Mouse (Mus musculus): ENCODE measurements at regions not wholly inside any gene's neighbourhood (a gene's known extent, or its start where the extent isn't known, plus 50 kb on each side); places are given as distances from the start of the nearest gene placed in this dataset.

DNA sequence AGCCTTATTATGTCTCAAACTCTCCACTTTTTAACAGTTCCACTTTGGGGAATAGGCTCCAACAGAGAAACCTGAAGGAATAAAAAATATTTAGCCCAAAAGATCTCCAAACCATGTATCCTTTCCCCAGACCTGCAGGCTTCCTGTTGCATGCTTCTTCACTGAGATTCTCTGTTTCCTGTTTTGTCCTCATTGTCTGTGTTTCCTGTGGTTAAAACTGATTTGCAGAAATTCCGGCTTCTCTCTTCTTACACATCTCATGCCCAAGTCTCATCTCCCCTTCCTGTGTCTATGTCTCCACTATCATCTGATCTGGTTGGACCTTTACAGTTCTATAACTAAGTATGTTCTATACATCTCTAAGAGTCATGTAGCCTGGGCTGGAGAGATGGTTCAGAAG lies 3482.2 kb upstream of the Gm7489 start:
- DNase-seq (ENCODE audit: low spot score) (no peak), ATAC-seq (replicated peaks; ENCODE audit: low FRiP score) (no peak)
- Histone ChIP-seq H3K36me3 (ENCODE audit: control insufficient read depth, insufficient read depth, low read length) (no peaks in the 10 kb centered on the region), H3K27ac (ENCODE audit: low read depth, low read length) (no peak overlapping the region), H3K9me3 (ENCODE audit: control insufficient read depth, low read length) (no peaks in the 10 kb centered on the region), H3K4me1 (replicated peaks; ENCODE audit: control insufficient read depth, insufficient read depth, low read length) (no peaks in the 10 kb centered on the region), H3K4me3 (ENCODE audit: low read depth, low read length) (no peak overlapping the region), H3K27me3 (replicated peaks; ENCODE audit: control insufficient read depth, insufficient read depth, low read length) (no peaks in the 10 kb centered on the region), H3K4me2 (no peak overlapping the region), H3K9ac (ENCODE audit: low read depth, low read length) (no peak overlapping the region)
- WGBS, result 30% methylated on average over 1 of the region's 1 CpGs

DNA sequence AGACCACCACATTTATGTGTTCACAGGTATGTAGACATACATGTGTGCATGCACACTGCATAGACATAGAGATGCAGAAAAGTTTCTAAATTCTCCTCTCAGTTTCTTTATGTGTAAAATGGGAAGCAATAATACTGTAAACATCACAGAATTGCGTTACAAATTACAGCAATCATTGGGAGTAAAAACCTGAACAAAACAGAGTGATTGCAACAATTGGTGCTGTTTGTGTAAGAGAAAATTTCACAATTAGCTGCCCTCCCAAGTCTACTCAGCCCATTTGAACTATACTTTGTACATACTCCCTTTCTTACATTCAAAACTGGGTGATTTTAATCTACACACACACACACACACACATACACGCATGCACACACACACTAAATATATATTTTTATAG lies 3480.8 kb upstream of the Gm7489 start:
- ATAC-seq (replicated peaks; ENCODE audit: low FRiP score), result no peak
- 80% methylated on average over 2 of the region's 2 CpGs for WGBS
- DNase-seq (ENCODE audit: low spot score), result no peak
- Histone ChIP-seq H3K27me3 (replicated peaks; ENCODE audit: control insufficient read depth, insufficient read depth, low read length) (no peaks in the 10 kb centered on the region), H3K27ac (ENCODE audit: low read depth, low read length) (no peak overlapping the region), H3K9me3 (ENCODE audit: control insufficient read depth, low read length) (no peaks in the 10 kb centered on the region), H3K4me1 (replicated peaks; ENCODE audit: control insufficient read depth, insufficient read depth, low read length) (no peaks in the 10 kb centered on the region), H3K9ac (ENCODE audit: low read depth, low read length) (no peak overlapping the region), H3K4me3 (ENCODE audit: low read depth, low read length) (no peak overlapping the region), H3K36me3 (ENCODE audit: control insufficient read depth, insufficient read depth, low read length) (no peaks in the 10 kb centered on the region), H3K4me2 (no peak overlapping the region)

DNA sequence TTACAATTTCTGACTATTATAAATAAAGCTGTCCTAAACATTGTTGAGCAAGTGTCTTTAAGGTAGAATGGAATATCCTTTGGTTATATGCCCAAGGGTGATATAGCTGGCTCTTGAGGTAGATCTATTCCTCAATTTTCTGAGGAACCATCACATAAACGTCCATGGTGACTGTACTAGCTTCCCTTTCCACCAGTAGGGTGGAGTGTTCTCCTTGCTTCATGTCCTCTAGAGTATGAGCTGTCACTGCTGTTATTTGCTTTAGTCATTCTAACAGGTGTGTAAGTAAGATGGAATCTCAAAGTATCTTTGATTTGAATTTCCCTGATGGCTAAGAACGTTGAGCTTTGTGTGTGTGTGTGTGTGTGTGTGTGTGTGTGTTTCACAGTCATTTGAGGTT lies 3475.7 kb upstream of the Gm7489 start:
- Histone ChIP-seq H3K36me3 (ENCODE audit: control insufficient read depth, insufficient read depth, low read length) (no peaks in the 10 kb centered on the region), H3K4me3 (ENCODE audit: low read depth, low read length) (no peak overlapping the region), H3K9me3 (ENCODE audit: control insufficient read depth, low read length) (no peaks in the 10 kb centered on the region), H3K27ac (ENCODE audit: low read depth, low read length) (no peak overlapping the region), H3K9ac (ENCODE audit: low read depth, low read length) (no peak overlapping the region), H3K27me3 (replicated peaks; ENCODE audit: control insufficient read depth, insufficient read depth, low read length) (no peaks in the 10 kb centered on the region), H3K4me1 (replicated peaks; ENCODE audit: control insufficient read depth, insufficient read depth, low read length) (no peaks in the 10 kb centered on the region), H3K4me2 (no peak overlapping the region)
- DNase-seq (ENCODE audit: low spot score) (no peak), ATAC-seq (replicated peaks; ENCODE audit: low FRiP score) (no peak)
- 46% methylated on average over 2 of the region's 2 CpGs for WGBS

DNA sequence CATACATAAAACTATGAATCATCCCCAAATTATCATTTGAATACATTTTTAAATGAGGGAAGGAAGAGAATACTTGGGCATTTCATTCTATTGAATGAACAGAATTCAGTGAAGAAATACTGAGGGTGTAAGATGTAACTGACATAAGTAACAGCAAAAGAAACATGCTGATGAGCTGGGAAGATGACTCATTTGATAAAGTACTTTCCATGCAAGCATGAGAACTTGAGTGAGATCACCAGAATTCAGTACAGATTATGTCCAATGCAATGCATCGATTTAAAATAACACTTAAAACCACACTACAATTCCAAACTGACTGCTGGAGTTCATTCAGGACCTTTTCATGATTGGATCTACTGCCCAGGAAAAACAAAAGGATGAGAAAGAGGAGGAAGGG lies 3467.1 kb upstream of the Gm7489 start:
- H3K27ac ChIP-seq (ENCODE audit: low read depth, low read length), result no peak overlapping the region
- no peaks in the 10 kb centered on the region for H3K4me1 ChIP-seq (replicated peaks; ENCODE audit: control insufficient read depth, insufficient read depth, low read length)
- H3K4me3 ChIP-seq (ENCODE audit: low read depth, low read length), result no peak overlapping the region
- H3K36me3 ChIP-seq (ENCODE audit: control insufficient read depth, insufficient read depth, low read length), result no peaks in the 10 kb centered on the region
- DNase-seq (ENCODE audit: low spot score), result no peak
- WGBS, result 86% methylated on average over 1 of the region's 1 CpGs
- H3K9ac ChIP-seq (ENCODE audit: low read depth, low read length), result no peak overlapping the region
- no peaks in the 10 kb centered on the region for H3K27me3 ChIP-seq (replicated peaks; ENCODE audit: control insufficient read depth, insufficient read depth, low read length)
- no peaks in the 10 kb centered on the region for H3K9me3 ChIP-seq (ENCODE audit: control insufficient read depth, low read length)
- no peak overlapping the region for H3K4me2 ChIP-seq
- ATAC-seq (replicated peaks; ENCODE audit: low FRiP score), result no peak

DNA sequence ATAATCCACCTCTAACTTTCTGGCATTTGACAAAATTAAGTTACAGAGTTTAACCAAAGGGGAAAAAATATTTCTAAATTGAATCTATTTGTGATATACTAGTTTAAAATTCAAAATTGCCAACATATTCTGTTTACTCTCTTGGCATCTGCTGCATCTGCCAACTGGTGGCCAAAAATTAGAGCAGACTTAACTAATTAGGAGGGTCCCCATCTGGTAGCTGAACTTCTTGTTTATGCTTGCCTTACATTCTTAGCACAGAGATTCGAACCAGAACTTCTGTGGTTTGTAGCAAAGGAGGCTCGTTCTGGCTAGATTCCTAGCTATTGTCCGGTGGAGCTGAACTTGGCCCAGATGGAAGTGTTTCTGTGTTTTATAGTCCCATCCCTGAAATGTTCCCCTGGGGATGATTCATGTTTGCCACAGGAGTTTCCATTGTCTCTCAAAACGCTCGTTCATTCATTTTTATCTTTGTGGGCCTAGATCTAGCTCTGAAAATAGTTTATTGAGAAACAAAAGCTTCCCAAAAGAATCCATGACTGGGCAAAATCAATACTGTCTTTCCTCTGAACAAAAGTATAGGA lies 3461.5 kb upstream of the Gm7489 start:
- no peaks in the 10 kb centered on the region for H3K27me3 ChIP-seq (replicated peaks; ENCODE audit: control insufficient read depth, insufficient read depth, low read length)
- DNase-seq (ENCODE audit: low spot score) (no peak), ATAC-seq (replicated peaks; ENCODE audit: low FRiP score) (no peak)
- H3K27ac ChIP-seq (ENCODE audit: low read depth, low read length), result no peak overlapping the region
- no peaks in the 10 kb centered on the region for H3K36me3 ChIP-seq (ENCODE audit: control insufficient read depth, insufficient read depth, low read length)
- H3K4me1 ChIP-seq (replicated peaks; ENCODE audit: control insufficient read depth, insufficient read depth, low read length), result no peaks in the 10 kb centered on the region
- no peaks in the 10 kb centered on the region for H3K9me3 ChIP-seq (ENCODE audit: control insufficient read depth, low read length)
- H3K4me2 ChIP-seq, result no peak overlapping the region
- 79% methylated on average over 5 of the region's 5 CpGs for WGBS
- no peak overlapping the region for H3K4me3 ChIP-seq (ENCODE audit: low read depth, low read length)
- no peak overlapping the region for H3K9ac ChIP-seq (ENCODE audit: low read depth, low read length)

DNA sequence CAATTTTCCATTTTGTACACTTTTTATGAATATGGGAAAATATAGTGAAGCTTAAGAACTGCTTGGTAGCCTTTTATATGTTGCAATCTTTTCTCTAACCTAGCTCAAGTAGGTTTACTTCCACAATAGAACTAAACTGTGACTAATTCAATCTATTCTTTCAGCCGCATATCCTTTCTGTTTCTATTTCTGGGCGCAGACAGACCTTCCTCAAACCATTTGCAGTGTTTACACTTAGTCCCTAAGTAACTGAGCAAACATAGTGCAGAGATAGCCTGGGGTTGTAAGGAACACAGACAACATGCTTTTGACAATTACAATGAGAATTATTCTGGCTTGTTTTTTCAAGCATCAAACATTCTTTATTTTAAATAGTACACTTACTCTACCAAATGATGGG lies 3435.1 kb upstream of the Gm7489 start:
- Histone ChIP-seq H3K4me2 (no peak overlapping the region), H3K9me3 (ENCODE audit: control insufficient read depth, low read length) (no peaks in the 10 kb centered on the region), H3K4me1 (replicated peaks; ENCODE audit: control insufficient read depth, insufficient read depth, low read length) (no peaks in the 10 kb centered on the region), H3K27me3 (replicated peaks; ENCODE audit: control insufficient read depth, insufficient read depth, low read length) (no peaks in the 10 kb centered on the region), H3K9ac (ENCODE audit: low read depth, low read length) (no peak overlapping the region), H3K27ac (ENCODE audit: low read depth, low read length) (no peak overlapping the region), H3K4me3 (ENCODE audit: low read depth, low read length) (no peak overlapping the region), H3K36me3 (ENCODE audit: control insufficient read depth, insufficient read depth, low read length) (no peaks in the 10 kb centered on the region)
- DNase-seq (ENCODE audit: low spot score) (no peak), ATAC-seq (replicated peaks; ENCODE audit: low FRiP score) (no peak)
- 56% methylated on average over 2 of the region's 2 CpGs for WGBS

DNA sequence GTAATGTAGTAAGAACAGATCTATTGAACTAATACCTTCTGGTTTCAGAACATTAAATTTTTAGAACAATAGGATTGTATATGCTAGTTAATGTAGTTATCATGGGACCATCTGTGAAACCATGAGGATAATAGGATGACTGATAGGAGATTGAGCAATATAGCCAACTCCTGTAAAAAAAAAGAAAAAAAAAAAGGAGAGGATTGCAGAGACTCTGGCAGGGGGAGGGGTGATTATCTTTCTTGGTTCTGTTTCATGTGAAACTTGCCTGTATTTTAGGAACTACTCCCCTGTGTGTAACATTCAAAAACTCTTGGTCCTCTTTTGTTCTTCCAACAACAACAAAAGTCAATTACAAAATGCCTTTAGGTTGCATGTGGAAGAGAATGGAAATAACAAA lies 3412.1 kb upstream of the Gm7489 start:
- no peaks in the 10 kb centered on the region for H3K9me3 ChIP-seq (ENCODE audit: control insufficient read depth, low read length)
- H3K4me1 ChIP-seq (replicated peaks; ENCODE audit: control insufficient read depth, insufficient read depth, low read length), result no peaks in the 10 kb centered on the region
- H3K9ac ChIP-seq (ENCODE audit: low read depth, low read length), result no peak overlapping the region
- DNase-seq (ENCODE audit: low spot score) (no peak), ATAC-seq (replicated peaks; ENCODE audit: low FRiP score) (no peak)
- no peak overlapping the region for H3K4me3 ChIP-seq (ENCODE audit: low read depth, low read length)
- H3K4me2 ChIP-seq, result no peak overlapping the region
- H3K27ac ChIP-seq (ENCODE audit: low read depth, low read length), result no peak overlapping the region
- H3K27me3 ChIP-seq (replicated peaks; ENCODE audit: control insufficient read depth, insufficient read depth, low read length), result no peaks in the 10 kb centered on the region
- no peaks in the 10 kb centered on the region for H3K36me3 ChIP-seq (ENCODE audit: control insufficient read depth, insufficient read depth, low read length)

DNA sequence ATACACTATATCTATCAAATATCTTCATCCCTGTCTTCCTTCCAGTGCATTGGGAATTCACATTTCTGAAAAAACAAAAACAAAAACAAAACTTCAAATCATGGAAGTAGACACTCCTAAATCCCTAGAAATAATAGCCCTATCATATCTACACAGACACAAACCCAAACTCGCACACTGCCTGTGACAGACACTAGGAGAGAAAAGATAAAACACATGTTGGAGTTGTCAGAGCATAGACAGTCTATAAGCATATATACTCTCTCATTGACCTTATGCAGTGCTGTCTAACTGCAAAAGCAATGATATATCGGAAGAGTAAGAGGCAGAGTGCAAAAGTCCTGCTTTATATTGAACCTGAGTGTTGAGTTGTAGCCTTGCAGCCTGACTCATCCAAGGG lies 3386.0 kb upstream of the Gm7489 start:
- no peak for DNase-seq (ENCODE audit: low spot score)
- H3K4me3 ChIP-seq (ENCODE audit: low read depth, low read length), result no peak overlapping the region
- H3K4me2 ChIP-seq, result no peak overlapping the region
- H3K27ac ChIP-seq (ENCODE audit: low read depth, low read length), result no peak overlapping the region
- ATAC-seq (replicated peaks; ENCODE audit: low FRiP score), result peak; percentile 78
- peaks cover 4% of the 10 kb centered on the region; the same call in 1 of the 2 replicates for H3K4me1 ChIP-seq (replicated peaks; ENCODE audit: control insufficient read depth, insufficient read depth, low read length)
- H3K9ac ChIP-seq (ENCODE audit: low read depth, low read length), result no peak overlapping the region
- no peaks in the 10 kb centered on the region for H3K36me3 ChIP-seq (ENCODE audit: control insufficient read depth, insufficient read depth, low read length)
- H3K9me3 ChIP-seq (ENCODE audit: control insufficient read depth, low read length), result no peaks in the 10 kb centered on the region
- no peaks in the 10 kb centered on the region for H3K27me3 ChIP-seq (replicated peaks; ENCODE audit: control insufficient read depth, insufficient read depth, low read length)
- 57% methylated on average over 2 of the region's 2 CpGs for WGBS

DNA sequence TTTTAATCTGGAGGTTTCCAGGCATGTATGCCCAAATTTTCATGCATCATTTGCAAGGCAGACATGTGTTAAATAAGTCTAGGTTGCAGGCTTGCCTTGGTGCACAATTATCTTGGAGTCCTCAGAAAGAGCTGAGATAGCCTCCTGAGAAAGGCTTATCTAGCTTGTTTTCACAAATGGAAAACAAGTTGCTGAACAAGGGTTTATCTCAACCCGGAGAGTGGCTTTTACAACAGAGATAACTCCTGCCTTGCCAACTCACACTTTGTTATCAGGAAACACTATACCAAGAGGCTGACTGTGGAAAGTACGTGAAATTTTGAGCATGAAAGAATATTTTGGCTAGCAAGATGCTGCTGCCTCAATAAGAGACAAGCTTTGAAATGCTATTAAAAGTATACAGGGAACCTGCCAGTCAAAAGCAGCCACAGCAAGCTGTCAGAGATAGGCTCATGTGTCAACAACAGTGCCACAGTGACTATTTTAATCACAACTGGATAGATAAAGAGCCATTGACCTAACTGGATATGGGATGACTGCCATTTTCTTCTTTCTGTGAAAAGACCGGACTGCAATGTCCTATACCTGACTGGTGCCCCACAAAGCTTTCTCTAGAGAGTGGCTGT lies 3376.6 kb upstream of the Gm7489 start:
- peak overlapping the region; percentile 73 for H3K27ac ChIP-seq (ENCODE audit: low read depth, low read length)
- no peak overlapping the region for H3K9ac ChIP-seq (ENCODE audit: low read depth, low read length)
- H3K36me3 ChIP-seq (ENCODE audit: control insufficient read depth, insufficient read depth, low read length), result no peaks in the 10 kb centered on the region
- no peaks in the 10 kb centered on the region for H3K9me3 ChIP-seq (ENCODE audit: control insufficient read depth, low read length)
- peaks cover 11% of the 10 kb centered on the region for H3K4me1 ChIP-seq (replicated peaks; ENCODE audit: control insufficient read depth, insufficient read depth, low read length)
- peak; percentile 92 for ATAC-seq (replicated peaks; ENCODE audit: low FRiP score)
- no peaks in the 10 kb centered on the region for H3K27me3 ChIP-seq (replicated peaks; ENCODE audit: control insufficient read depth, insufficient read depth, low read length)
- no peak overlapping the region for H3K4me3 ChIP-seq (ENCODE audit: low read depth, low read length)
- peak overlapping the region; percentile 18; the same call in 1 of the 2 replicates for H3K4me2 ChIP-seq
- DNase-seq (ENCODE audit: low spot score), result no peak
- 28% methylated on average over 3 of the region's 3 CpGs for WGBS
